Mouse (Mus musculus) ES-Bruce4 (cell line): Measurements from ENCODE around the gene Gm4981. TPM values are rescaled to one million over a fixed set of nuclear protein-coding genes. Genes with fewer than 3 reads are reported as not detected.
"Not testable (repeated sequence)": the region's sequence is repeated elsewhere in the genome, so short reads cannot be mapped to it uniquely, and the experiment has no call there.

Source experiments
- H3K27ac ChIP-seq: 2 replicates; pipeline ENCODE4 v1.5.1; 2012; ENCODE audit warnings: low read length, inconsistent platforms; ENCODE audit not compliant: insufficient read depth
- H3K27me3 ChIP-seq: 2 replicates; pipeline ENCODE4 v1.6.1; 2012; ENCODE audit warnings: mild to moderate bottlenecking, low read length, inconsistent platforms; ENCODE audit not compliant: control insufficient read depth, poor library complexity, insufficient read depth, severe bottlenecking
- H3K36me3 ChIP-seq: 2 replicates; pipeline ENCODE4 v1.6.1; 2012; ENCODE audit warnings: inconsistent platforms, mild to moderate bottlenecking, low read length, moderate library complexity; ENCODE audit not compliant: control insufficient read depth, poor library complexity, insufficient read depth, severe bottlenecking
- H3K4me1 ChIP-seq: one replicate; pipeline ENCODE4 v1.8.1; 2011; ENCODE audit warnings: low read length; ENCODE audit not compliant: control insufficient read depth, insufficient read depth
- H3K4me3 ChIP-seq: 2 replicates; pipeline ENCODE4 v1.5.1; 2011; ENCODE audit warnings: low read depth, mild to moderate bottlenecking, low read length
- H3K9ac ChIP-seq: 2 replicates; pipeline ENCODE4 v1.6.1; 2012; ENCODE audit warnings: low read depth, mild to moderate bottlenecking, inconsistent platforms; ENCODE audit not compliant: poor library complexity, severe bottlenecking
- H3K9me3 ChIP-seq: replicated peaks from 2 replicates; pipeline ENCODE4 v1.6.1; 2012; ENCODE audit warnings: mild to moderate bottlenecking, low read length, inconsistent platforms; ENCODE audit not compliant: control insufficient read depth, poor library complexity, insufficient read depth, severe bottlenecking
- EP300 ChIP-seq: IDR thresholded peaks from 2 replicates; pipeline ENCODE4 v1.6.1; 2011; ENCODE audit warnings: low read depth, low read length; ENCODE audit not compliant: insufficient read depth
- polyA plus RNA-seq: library from polyadenylated mRNA; stranded (reverse); fragments of >200 nt; gene quantifications from 2 replicates; pipeline ENCODE4 v1.2.4, GENCODE M21; 2011; ENCODE audit warnings: low read depth; ENCODE audit not compliant: missing spikeins, insufficient read depth, insufficient read length

Gene Gm4981
- polyA plus RNA-seq, 1 experiment: not detected

- not testable (repeated sequence) for H3K9ac ChIP-seq, H3K4me1 ChIP-seq, H3K36me3 ChIP-seq, H3K9me3 ChIP-seq, H3K4me3 ChIP-seq, H3K27ac ChIP-seq, H3K27me3 ChIP-seq
Observed at GRCm38 (mm10) chr10:58227798-58228197, 8.7 kb downstream of the Gm4981 start.

- H3K4me1 ChIP-seq, H3K27me3 ChIP-seq, H3K9ac ChIP-seq, H3K9me3 ChIP-seq, H3K27ac ChIP-seq, H3K4me3 ChIP-seq, H3K36me3 ChIP-seq: not testable (repeated sequence)
Observed at GRCm38 (mm10) chr10:58226357-58226756, 10.1 kb downstream of the Gm4981 start.

- not testable (repeated sequence) for H3K9ac ChIP-seq, H3K27ac ChIP-seq, H3K27me3 ChIP-seq, H3K36me3 ChIP-seq, H3K4me3 ChIP-seq, H3K4me1 ChIP-seq, H3K9me3 ChIP-seq
Observed at GRCm38 (mm10) chr10:58224827-58225785, 11.4 kb downstream of the Gm4981 start, which contains the start of gene AW822073. AW822073 (minus strand) TSS chr10:58224930.

- H3K27ac ChIP-seq, H3K36me3 ChIP-seq, H3K27me3 ChIP-seq, H3K4me1 ChIP-seq, H3K4me3 ChIP-seq, H3K9ac ChIP-seq, H3K9me3 ChIP-seq: not testable (repeated sequence)
- 0 out of 2 replicates have a peak, but pooled peaks have one; percentile 9 for TF ChIP-seq EP300
Observed at GRCm38 (mm10) chr10:58223972-58224805, 12.3 kb downstream of the Gm4981 start.

- H3K27me3 ChIP-seq: not testable (repeated sequence)
Observed at GRCm38 (mm10) chr10:58223161-58223560, 13.3 kb downstream of the Gm4981 start.

GRCm38 (mm10) chr10:58221571-58221970, 14.9 kb downstream of the Gm4981 start:
- H3K27ac ChIP-seq, H3K27me3 ChIP-seq, H3K9ac ChIP-seq, H3K4me1 ChIP-seq, H3K9me3 ChIP-seq, H3K36me3 ChIP-seq, H3K4me3 ChIP-seq: not testable (repeated sequence)

More at GRCm38 (mm10) chr10:58223161-58223560, 13.3 kb downstream of the Gm4981 start:
- not testable (repeated sequence) for H3K9ac ChIP-seq, H3K9me3 ChIP-seq, H3K4me3 ChIP-seq, H3K4me1 ChIP-seq, H3K36me3 ChIP-seq, H3K27ac ChIP-seq
